Mouse (Mus musculus) thymus, postnatal 14 days (tissue): ENCODE data around the gene Thop1.
A peak's percentile ranks its signal among the peaks of the same experiment; 100 is the strongest.
"Not testable (repeated sequence)": the region's sequence is repeated elsewhere in the genome, so short reads cannot be mapped to it uniquely, and the experiment has no call there.

Experiments used
- DNase-seq: peaks from one replicate; pipeline ENCODE4 v3.0.0; 2021

Gene Thop1

DNA sequence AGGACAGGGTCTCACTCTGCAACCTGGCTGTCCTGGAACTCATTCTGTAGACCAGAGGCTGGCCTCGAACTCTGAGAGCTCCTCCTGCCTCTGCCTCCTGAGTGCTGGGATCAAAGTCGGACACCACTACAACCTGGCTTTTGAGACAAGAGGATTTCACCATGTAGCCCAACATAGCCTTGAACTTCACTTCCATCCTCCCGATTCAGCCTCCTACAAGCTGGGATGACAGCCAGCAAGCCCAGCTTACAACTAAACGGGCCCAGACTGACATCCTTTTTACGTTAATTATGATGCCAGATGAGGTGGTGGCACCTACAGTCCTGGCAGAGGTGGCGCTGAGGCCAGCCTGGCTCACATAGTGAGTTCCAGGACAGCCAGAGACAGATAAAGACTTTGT is 10.9 kb upstream of the Thop1 start:
- no peak for DNase-seq

DNA sequence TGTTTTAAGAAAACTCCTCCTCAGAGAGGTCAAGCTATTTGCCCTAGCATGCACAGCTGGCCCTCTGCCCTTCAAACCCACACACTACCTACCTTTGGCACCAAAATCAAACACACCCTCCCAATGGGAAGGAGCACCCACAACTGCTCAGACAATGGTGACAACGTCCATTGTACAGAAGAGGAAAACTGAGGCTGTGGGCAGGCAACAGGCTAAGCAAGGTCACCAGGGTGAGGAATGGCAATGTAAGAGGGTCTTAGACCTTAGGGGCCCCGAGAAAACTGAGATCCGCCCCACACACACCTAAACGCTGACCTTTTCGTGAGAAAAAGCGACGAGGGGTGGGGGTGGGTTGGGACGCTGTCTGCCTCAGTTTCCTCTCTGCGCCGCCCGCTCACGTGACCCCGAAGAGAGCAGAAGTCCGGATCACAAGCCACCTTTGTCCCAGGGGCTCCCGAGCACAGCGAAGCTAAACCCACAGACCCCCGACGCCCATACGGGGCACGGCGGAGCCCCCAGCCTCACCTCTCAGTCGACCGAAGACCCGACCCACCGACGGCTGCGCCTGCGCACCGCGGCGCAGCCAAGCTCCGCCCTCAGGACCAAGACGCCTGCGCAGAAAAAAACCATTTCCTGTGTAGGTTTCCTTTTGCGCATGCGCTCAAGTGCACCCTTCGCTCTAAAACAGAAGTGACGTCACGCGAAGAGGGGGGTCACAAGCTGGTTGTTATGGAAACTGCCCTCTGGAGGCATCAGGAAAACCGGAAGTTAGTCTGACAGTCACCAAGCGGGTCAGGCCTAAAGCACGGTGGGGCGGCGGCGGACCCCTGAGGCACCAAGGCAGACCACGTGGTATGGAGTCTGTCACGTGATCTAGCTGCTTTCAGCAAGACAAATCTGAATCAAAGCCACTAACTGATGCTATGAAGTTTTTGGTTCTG is 10.0 kb upstream of the Thop1 start, which contains the start of gene Sgta:
Gene Sgta (minus strand): TSS at position 579 of the 941 bp plus-strand sequence.
- peak; percentile 98 for DNase-seq

DNA sequence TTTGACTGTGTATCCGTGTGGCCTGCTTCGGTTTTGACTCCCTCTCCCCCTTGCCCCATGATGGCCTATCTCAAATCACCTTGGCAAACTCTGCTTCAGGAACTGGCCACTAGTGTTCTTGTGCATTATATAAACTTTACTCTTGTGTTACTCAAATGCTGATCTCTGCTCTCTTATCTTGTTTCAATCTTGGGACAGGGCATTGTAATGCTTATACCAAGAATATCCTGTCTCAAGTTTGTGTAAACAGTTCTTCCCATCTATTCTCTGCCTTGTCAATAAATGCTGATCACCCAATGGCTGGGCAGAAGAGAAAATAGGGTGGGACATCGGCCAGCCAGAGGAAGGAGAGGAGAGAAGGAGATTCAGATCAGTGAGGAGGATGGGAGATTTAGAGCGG is 7.1 kb upstream of the Thop1 start:
- no peak for DNase-seq

DNA sequence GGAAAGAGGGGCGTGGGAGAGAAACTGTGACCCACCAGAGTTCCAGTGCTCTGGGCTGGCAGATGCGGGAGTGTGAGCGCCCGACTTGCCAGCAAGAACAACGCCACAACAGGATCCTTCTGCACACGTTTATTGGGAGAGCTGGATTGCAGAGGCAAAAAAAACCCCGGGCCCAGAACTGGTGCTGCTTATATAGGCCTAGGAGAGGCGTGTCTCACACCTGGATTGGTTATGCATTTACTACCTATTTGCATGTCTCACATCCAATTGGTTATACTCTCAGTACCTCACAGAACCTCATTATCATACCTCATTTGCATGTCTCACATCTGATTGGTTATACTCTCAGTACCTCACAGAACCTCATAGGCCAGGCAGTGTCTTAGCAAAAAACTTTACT is 5.3 kb upstream of the Thop1 start:
- DNase-seq = not testable (repeated sequence)

DNA sequence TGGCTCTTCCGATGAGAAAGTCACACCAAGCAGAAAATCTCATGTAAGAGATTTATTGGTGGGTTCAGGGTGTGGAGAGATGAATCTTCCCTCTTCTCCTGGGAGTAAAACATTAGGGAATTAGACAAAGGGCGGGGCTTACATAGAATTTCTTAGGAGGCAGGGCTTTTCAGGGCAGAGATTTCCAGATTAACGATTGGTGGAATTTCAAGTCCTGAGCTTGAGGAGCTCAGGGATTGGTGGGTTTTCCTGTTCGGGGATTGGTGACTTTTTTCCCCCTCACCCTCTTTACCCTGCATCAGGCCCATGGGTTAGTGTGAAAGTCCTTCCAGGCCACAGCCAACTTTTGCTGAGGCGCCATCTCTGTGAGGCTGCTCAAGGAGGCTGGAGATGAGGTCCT is 1.1 kb upstream of the Thop1 start:
- DNase-seq = no peak

DNA sequence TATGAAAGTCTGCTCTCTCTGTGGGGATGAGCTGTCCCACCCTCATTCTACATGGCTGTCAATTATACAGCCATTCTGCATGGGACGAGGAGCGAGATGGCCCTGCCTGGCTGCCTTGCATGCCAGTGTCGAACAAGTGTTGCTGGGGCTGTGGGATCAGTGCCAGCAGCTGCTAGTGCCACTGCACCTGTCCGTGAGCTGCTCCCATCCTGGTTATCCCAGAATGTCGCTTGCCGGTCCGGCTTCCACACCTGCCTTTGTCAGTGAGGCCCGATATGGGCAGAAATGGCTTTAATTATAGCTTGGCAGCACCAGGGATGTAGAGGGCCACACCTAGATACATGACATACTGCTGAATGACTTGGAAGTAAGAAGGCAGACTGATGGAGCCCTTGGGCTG is 2.5 kb downstream of the Thop1 start:
- DNase-seq = no peak

DNA sequence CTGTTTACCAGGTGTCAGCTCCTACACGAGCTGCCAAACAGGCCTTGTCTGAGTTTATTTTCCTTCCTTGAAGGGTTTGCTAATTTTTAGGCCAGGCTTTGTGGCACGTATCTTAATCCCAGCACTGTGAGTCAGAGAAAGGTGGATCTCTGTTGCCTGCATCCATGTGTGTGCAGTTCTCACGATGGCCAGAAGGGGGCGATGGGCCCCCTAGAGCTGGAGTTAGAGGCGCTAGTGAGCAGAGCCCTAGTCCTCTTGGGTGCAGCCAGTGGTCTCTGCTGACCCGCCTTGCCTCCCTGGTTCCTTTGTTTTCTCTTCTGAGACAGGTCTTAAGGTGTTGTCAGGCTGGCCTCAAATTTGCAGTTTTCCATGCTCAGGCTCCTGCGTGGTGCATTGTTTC is 3.6 kb downstream of the Thop1 start:
- peak; percentile 38 for DNase-seq

DNA sequence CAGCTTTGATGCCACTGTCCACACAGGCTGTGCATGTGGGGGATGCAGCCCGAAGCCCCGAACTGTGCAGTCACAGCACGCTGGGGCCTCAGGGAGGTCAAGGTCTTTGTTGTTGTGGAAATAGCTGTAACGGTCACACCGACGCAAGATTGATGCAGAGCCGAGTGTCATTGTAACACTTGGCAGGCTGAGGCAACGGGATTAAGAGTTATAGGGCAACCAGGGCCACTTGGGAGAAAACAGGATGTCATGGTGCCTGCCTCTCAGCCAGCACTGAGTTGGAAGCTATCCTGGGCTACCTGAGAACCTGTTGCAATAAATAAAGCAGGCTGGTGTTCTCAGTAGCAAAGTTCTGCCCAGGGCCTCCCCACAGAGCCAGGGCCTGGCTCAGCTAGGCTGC is 5.9 kb downstream of the Thop1 start:
- no peak for DNase-seq

DNA sequence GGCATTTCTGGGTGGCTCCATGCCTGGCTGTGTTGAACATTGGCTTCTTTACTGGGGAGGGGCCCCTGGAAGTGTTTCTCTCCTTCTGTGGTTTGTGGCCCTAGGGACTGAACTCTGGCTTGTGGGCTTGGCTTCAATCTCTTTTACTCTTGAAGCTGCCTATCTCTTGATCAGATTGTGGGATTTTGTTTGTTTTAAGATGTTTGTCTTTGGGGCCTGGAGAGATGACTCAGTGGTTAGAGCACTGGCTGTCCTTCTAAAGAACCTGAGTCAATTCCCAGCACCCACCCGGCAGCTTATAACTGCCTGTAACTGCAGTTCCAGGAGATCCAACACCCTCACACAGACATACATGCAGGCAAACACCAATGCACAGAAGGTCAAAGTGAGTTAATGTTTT is 6.5 kb downstream of the Thop1 start:
- no peak for DNase-seq

DNA sequence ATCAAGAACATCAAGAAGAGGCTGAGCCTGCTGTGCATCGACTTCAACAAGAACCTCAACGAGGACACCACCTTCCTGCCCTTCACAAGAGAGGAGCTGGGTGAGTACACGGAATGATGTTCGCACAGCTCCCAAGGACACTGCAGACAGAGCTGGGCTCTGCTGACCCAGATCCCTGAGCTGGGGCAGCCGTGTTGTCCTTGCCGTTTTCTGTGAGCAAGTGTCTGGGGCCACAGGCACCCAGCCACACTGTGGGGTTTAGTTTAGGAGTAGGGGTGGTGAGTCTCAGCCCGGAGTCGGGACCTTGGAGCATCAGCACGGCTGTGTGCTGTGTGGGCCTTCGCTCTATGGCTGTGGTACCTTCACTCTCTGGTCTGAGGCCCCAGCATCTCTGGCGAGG is 8.1 kb downstream of the Thop1 start:
- no peak for DNase-seq

DNA sequence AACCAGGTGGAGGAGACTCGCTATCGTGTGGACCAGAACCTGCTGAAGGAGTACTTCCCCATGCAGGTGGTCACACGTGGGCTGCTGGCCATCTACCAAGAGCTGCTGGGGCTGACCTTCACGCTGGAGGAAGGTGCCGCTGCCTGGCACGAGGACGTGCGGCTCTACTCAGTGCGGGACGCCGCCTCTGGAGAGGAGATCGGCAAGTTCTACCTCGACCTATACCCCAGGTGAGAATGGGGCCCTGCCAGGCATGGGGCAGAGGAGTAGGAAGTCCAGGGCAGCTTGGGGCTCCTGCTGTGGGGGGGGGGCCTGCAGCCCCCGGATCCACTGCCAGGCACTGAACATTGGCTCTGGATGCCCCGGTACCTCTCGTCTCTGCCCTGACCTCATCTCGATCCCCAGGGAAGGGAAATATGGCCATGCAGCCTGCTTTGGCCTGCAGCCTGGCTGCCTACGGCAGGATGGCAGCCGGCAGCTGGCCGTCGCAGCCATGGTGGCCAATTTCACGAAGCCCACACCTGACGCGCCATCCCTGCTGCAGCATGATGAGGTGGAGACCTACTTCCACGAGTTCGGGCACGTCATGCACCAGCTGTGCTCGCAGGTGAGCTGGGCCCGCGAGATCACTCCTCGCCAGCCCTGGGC is 10.3 kb downstream of the Thop1 start:
- DNase-seq = no peak

DNA sequence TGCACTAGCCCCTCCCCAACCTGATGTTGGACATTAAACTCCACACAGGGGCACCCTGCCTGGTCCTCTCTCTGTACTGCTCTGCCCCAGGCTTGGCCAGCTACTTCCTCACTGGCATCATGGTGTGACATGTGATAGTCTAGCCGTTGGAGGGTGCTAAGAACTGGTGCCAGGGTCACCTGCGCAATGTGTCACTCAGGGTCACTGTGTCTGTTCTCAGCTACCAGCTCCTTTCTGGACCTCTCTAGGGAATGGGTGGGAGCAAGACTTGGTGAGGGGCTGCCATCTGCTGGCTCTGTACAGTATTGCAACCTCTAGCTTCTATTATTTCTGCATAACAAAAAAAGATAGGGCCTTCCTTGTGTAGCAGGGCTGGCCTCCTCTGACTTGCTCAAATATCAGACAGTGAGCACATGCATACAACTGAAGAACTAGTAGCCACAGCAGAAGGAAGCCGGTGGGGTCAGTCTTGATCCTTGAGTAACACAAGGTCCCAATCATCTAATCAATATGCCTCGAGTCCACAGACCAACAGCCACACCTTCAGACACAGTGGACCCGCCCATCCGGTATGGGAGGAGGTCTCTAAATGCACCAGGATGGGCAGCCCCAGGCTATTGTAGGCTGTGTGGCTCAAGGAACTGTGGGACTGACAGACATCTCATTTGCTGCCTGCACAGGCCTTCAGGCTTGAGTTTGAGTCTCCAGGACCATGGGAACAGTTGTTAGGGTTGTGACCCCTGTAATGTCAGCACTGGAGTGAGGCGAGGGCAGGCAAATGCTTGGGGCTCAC is 12.5 kb downstream of the Thop1 start:
- DNase-seq = peak; percentile 72

DNA sequence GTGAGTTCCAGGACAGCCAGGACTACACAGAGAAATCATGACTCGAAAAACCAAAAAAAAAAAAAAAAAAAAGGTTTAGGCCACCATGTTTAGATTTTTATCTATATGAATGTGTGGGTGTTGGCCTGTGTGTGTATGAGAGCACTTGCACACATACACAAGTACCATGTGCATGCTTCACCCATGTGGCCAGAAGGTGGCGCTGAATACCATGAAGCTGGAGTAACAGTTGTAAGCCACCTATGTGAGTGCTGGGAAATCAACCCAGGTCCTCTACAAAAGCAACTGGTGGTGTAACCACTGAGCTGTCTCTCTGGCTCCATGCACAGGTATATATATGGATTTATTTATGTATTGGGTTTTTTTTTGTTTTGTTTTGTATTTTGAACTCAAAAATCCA is 17.2 kb downstream of the Thop1 start:
- DNase-seq = peak; percentile 55

DNA sequence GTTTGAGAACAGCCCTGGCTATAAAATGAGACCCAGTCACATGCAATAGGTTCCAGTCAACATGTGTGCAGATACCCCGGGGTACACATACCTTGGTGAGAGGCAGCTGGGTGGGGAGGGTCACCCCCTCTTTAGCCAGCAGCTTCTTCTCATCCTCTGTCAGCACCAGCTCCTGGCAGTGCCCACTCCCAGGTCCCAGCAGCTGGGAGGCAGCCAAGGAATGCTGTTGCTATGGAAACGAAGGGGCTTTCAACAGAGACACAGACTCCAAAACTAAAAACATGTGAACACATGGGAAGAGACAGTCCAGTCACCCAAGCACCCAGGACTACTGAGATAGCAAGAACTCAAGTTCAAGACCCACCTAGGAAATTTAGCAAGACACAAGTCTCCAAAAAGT is 19.4 kb downstream of the Thop1 start:
- DNase-seq = no peak

DNA sequence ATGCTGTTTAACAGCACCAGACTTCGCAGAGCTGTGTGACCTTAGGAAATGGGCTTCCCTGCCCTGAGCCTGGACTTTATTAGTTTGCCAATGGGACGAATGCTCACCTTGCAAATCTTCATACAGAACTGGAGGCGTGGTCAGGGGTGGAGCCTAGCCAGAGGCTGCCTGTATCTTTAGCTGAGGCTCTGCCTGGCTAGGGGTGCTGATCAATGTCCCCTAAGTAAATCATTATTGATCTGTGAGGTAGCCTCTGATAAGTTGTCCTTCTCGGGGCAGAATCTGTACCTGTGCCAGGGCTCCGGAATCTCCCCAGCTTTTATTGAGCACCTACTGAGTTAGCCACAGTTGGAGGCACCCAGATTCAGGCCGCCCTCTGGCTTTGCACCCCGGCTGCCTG is 20.8 kb downstream of the Thop1 start:
- DNase-seq = no peak

DNA sequence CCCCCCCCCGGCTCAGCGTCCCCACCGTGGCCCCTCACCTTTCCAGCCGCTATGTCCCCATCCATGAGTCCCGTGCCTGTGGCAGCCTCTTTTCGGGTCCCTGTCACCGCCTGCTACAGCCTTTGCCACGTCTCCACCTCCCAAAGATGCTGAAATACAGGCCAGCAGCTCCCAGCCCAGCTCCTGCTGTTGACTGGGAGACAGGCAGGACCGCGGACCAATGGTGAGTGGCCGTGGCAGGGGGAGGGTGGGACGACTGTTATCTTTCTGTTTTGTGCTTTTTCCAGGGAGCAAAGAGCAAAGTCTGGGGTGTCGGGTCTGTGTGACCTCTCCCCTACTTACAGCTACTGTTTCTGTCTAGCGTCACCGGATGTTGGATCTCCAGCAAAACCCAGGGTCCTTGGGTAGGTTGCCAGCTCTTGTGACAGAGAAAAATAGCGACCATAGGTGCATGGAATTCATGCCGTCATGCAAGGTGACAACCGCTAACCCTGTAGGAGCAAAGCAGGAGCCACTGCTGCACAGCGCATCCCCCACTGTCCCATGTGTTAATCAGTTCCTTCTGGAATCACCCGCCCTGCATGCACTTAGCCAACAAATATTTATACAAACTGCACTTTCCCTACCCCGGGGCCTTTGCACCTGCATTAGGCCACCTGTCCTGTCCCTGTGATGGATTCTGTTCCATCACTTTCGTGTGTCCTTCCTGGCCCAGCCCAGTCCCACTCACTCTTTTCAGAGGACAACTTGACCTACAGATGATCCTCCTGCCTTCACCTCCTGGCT is 22.8 kb downstream of the Thop1 start:
- DNase-seq = no peak

DNA sequence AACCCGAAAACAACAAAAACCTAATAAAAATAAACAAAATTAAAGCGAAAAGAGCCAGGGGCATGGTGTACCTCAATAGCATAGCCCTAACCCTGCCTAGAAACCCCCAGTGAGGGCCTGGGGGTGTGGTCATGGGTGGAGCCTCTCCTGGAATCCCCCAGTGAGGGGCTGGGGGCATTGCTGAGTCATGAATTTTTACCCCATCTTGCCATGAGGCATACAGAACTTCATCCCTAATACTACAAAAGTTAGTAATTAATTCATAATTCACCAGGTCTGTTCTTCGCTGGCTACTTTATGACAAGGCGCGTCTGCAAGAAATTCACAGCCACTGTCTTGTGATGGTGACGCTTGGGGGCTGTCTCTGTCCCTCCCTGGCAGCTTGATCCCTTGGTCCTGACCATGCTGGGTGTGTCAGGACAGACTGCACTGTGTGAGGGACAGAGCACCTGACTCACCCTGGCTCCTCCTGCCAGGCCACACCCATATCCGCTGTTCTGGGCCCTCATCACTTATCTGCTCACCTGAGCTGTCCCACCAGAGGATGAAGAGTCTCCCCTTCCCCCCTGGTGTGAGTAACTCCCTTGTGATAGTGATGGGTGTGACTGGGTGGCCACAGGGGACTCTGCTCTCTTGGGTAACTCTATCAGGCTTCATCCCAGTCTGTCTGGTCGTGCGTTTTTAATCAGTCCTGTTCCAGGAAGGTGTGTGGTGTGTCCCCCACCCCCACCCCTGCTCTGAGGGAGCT is 25.3 kb downstream of the Thop1 start:
- DNase-seq = no peak

DNA sequence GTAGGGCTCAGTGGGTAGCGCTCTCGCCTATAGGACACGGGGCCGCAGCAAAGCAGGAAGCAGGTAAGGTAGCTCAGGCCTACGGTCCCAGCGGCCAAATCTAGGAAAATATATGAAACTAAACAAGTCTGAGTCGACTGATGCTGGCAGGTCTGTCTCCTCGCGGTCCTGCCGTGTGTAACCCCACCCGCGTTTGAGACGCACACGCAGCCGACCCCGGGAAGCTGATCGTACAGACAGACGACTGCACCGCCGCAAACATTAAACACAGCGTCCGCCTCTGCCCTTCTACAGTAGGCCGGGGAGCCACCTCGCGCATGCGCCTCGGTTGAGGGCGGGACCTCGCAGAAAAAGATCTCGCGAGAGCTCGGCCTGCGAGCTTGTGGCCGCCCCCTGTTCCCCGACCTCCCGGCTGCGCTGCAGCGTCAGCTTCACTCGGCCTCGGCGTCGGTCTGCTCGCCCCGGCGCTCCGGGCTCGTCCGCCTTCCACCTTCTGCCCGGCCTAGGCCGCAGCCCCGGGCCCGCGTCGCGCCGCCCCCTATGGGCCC is 35.8 kb downstream of the Thop1 start, which contains the start of gene Map2k2:
Gene Map2k2 (plus strand): TSS at position 351 of the 548 bp plus-strand sequence.
- DNase-seq = peak; percentile 99

DNA sequence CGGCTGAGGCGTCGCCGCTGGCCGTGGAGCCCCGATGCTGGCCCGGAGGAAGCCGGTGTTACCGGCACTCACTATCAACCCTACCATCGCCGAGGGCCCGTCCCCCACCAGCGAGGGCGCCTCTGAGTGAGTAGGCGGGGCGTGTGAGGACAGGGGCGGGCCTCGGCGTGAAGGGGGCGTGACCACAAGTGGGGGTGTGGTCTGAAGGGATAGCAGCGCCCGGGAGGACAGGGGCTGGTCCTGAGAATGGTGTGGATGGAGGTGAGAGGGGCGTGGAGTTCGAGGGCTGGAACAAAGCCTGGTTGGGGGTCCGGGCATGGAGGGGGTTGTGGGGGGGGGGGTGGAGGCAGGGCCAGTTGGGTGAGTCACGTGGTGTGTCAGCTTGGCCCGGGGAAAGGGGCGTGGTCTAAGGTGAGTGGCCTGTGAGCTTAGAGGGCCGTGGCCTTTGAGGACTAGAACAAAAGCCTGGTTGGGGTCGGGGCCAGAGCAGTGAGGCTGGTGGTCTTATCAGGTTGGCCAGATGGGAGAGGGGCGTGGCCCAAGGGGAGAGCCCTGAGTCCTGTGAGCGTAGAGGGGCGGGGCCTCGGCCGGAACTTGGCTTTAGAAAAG is 36.4 kb downstream of the Thop1 start:
- DNase-seq = peak; percentile 90

DNA sequence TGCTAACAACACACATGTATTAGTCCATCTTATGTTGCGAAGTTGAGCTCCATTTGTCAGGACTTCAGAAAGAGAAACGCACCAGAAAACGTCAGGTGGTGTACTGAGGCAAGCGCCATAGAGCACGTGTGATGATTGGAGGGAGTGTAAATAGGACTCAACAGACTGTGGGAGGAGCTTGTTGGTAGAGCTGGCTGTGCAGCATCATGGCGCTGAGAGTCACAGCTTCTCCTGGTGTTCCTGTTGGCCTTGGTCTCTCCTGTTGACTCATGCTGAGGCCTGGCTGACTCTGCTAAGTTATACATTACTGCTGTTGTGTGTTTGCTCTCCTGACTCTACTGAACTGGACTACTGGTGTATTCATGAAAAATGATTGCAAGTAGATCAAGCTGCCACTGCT is 43.1 kb downstream of the Thop1 start:
- DNase-seq = no peak

DNA sequence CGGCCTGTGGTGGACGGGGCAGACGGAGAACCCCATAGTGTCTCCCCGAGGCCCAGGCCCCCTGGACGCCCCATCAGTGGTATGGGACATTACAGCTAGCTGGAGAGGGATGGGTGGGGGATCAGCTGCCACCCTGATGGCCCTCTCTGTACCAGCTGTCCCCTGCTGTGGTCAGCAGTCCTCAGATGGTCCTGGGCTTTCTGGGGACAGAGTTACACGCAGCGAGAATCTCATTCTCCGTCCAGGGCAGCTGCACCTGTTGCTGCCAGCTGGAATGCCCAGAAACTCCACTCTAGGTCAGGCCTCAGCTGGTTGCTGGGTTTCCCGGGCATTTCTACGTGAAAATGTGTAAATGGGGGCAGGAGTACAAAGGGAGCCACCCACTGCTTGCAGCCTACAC is 49.8 kb downstream of the Thop1 start:
- no peak for DNase-seq
